Mouse (Mus musculus) testis, adult 2 months (tissue): ENCODE results near the gene Cd79b.

Experiments used
- CTCF ChIP-seq: fragments of 200-500 bp; IDR thresholded peaks from 2 replicates; pipeline ENCODE4 v1.5.1; 2012; ENCODE audit warnings: low read depth, mild to moderate bottlenecking, inconsistent platforms, low read length, moderate library complexity; ENCODE audit not compliant: control insufficient read depth, insufficient read depth, insufficient replicate concordance
- POLR2A ChIP-seq: fragments of 200-500 bp; IDR thresholded peaks from 2 replicates; pipeline ENCODE4 v1.6.1; 2012; ENCODE audit warnings: low read depth, mild to moderate bottlenecking, inconsistent platforms, low read length, moderate library complexity; ENCODE audit not compliant: control insufficient read depth

- TF ChIP-seq CTCF (no peak), POLR2A (no peak)
These were observed 27.6 kb downstream of the Cd79b start for GRCm38 (mm10) chr11:106286987-106287386.
